Mouse (Mus musculus): ENCODE measurements around the gene Mup4. TPM values are rescaled to one million over a fixed set of nuclear protein-coding genes. Genes with fewer than 3 reads are reported as not detected.
"Not testable (repeated sequence)": the region's sequence is repeated elsewhere in the genome, so short reads cannot be mapped to it uniquely, and the experiment has no call there.

The Mup4 gene
- polyA plus RNA-seq (2012): not detected in 2 replicates

DNA sequence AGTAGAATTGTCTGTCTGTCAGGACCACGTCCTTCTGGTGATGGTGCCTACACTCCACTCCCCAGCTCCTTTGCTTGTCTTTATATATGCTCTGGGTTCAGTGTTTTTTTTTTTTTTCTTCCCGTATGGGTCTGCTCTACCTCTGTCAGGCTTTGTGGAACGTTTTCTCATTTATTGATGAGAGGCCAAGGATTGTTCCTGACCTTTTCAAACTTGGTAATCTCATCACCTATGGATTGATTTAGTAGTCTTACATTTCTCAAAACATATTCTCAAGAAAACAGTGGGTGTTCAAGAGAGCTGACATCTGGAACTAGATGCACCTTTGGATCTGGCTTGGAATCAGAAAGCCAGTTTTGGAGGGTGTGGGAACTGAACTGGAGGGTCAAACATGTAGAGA is at the start of gene Mup4:
Gene Mup4 (minus strand): TSS at position 101 of the 400 bp plus-strand sequence.
- H3K9me3 ChIP-seq (ENCODE audit: control insufficient read depth, low read length): no peaks in the 10 kb centered on the region
- H3K4me1 ChIP-seq (ENCODE audit: control insufficient read depth): no peaks in the 10 kb centered on the region
- H3K36me3 ChIP-seq (ENCODE audit: control insufficient read depth): no peaks in the 10 kb centered on the region

DNA sequence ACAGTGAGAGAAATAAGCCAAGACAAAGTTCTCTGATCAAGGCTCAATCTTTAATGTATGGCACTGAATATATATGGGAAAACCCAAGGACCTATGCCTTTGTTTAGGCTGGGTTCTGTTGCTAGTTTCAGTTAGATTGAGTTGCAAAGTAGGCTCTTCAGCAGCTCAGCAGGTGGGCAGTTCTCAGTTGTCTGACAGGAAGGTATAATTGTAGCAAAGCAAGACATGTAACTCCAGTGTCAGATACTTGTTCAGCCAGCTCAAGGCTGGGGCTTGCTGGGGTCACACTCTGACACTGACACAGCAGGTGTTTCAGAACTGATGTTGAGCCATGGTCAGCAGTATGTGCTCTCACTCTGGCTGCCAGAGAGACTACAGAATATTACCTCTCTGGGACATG is 37.4 kb upstream of the Mup4 start:
- H3K4me1 ChIP-seq (ENCODE audit: control insufficient read depth); H3K36me3 ChIP-seq (ENCODE audit: control insufficient read depth); H3K4me3 ChIP-seq (replicated peaks); H3K9me3 ChIP-seq (ENCODE audit: control insufficient read depth, low read length); H3K27me3 ChIP-seq (ENCODE audit: control insufficient read depth): not testable (repeated sequence)

More for the DNA sequence above, at the start of gene Mup4:
- Histone ChIP-seq H3K4me3 (replicated peaks) (no peak within 1 kb of the TSS), H3K27me3 (ENCODE audit: control insufficient read depth) (no peaks in the 10 kb centered on the region)
- no peak for TF ChIP-seq TAL1 (IDR thresholded peaks at IDR 0.05; ENCODE audit: low read length)
- TF ChIP-seq GATA1 (IDR thresholded peaks at IDR 0.05; ENCODE audit: low read length): no peak

DNA sequence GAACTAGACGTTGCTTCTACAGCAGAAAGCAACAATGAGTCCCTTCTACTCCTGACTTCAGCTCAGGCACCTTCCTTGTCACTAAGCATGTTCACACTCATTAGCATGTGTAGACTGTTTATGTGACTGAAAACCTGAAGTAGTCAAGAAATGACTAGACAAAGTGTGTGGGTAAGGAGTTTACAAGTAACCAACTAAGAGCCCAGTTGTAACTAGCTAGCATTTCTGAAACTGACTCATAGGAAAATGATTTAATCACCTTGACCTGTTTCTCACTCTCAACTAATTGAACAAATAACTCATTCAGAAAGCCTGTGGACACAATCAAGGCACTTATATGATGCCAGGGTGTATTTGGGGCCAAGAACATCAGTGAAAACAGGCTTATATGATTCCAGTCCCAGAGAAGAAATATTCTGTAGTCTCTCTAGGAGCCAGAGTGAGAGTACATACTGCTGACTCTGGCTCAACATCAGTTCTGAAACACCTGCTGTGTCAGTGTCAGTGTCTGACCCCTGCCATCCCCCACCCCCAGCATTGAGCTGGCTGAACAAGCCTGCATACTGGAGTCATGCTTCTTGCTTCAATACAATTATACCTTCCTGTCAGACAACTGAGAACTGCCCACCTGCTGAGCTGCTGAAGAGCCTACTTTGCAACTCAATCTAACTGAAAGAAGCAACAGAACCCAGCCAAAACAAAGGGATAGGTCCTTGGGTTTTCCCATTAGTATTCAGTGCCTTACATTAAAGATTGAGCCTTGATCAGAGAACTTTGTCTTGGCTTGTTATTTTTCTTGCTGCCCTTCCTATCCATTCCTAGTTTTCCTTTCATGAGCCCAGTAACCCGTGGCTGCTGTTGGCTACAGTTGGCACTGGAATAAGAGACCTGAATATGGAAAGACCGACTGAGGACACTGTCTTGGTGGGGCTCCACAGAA is 3.2 kb upstream of the Mup4 start, which contains the start of gene Mup6:
Gene Mup6 (plus strand): TSS at position 890 of the 940 bp plus-strand sequence.
- H3K4me3 ChIP-seq (replicated peaks): no peak within 1 kb of the TSS
- H3K36me3 ChIP-seq (ENCODE audit: control insufficient read depth): no peaks in the 10 kb centered on the region
- TF ChIP-seq GATA1 (IDR thresholded peaks at IDR 0.05; ENCODE audit: low read length): no peak
- no peak for TF ChIP-seq TAL1 (IDR thresholded peaks at IDR 0.05; ENCODE audit: low read length)
- H3K27me3 ChIP-seq (ENCODE audit: control insufficient read depth): no peaks in the 10 kb centered on the region
- H3K4me1 ChIP-seq (ENCODE audit: control insufficient read depth): no peaks in the 10 kb centered on the region
- H3K9me3 ChIP-seq (ENCODE audit: control insufficient read depth, low read length): no peaks in the 10 kb centered on the region

DNA sequence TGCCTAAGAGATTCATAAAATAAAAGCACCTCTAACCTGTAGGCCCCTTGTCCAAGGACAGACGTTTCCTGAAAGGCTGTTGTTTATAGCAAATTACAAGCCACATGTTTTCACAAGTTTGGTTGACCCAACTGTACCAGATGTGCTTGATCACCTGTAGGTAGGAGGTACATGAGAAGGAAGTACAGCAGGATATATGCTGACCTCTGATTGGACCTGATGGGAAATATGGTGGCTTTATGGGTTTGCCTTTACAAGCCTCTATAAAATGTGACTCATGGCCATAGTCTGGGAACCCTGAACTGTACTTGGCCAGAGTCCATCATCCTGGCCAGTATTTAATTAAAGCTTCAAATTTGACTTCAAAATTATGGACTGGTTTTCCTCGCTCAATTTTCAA is 23.0 kb downstream of the Mup4 start:
- no peaks in the 10 kb centered on the region for H3K4me1 ChIP-seq (ENCODE audit: control insufficient read depth)
- no peak overlapping the region for H3K4me3 ChIP-seq (replicated peaks)
- H3K36me3 ChIP-seq (ENCODE audit: control insufficient read depth): no peaks in the 10 kb centered on the region
- no peaks in the 10 kb centered on the region for H3K9me3 ChIP-seq (ENCODE audit: control insufficient read depth, low read length)
- no peaks in the 10 kb centered on the region for H3K27me3 ChIP-seq (ENCODE audit: control insufficient read depth)
- TF ChIP-seq TAL1 (IDR thresholded peaks at IDR 0.05; ENCODE audit: low read length): no peak
- TF ChIP-seq GATA1 (IDR thresholded peaks at IDR 0.05; ENCODE audit: low read length): no peak

DNA sequence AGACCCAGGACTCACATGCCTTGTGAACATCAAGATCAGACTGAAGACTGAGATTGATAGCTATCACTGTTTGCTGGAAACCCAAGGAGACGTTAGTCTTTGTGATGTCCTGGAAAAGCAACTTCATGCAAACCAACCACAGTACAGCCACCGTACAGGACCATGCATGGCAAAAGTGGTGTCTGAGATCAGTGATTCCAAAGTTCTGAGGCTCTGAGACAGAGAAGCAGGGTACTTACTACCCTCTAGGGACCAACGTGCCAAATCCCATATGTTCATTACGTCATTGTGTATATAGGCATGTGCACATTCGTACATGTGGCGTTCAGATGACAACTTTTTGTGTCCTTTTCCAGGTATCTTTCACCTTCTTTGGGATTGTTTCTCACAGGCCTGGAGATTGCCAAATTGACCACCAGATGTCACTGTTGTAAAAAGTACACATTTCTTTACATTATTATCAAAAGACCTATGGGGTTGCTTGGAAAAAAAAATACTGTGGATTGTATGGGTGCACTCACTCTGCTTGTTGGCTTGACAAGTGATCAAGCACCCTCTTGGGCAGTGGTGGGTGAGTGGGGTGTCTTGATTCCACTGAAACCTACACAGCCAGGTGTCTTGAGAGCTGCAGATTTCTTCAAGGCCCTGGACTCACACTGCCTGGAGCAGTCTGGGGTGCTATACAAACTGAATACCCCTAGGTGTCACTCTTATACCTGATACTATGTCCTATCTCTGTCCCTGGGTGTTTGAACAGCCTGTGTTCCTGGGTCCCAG is 27.8 kb downstream of the Mup4 start:
- no peaks in the 10 kb centered on the region for H3K4me1 ChIP-seq (ENCODE audit: control insufficient read depth)
- H3K9me3 ChIP-seq (ENCODE audit: control insufficient read depth, low read length): no peaks in the 10 kb centered on the region
- no peaks in the 10 kb centered on the region for H3K27me3 ChIP-seq (ENCODE audit: control insufficient read depth)
- H3K36me3 ChIP-seq (ENCODE audit: control insufficient read depth): no peaks in the 10 kb centered on the region
- TF ChIP-seq TAL1 (IDR thresholded peaks at IDR 0.05; ENCODE audit: low read length): no peak
- no peak for TF ChIP-seq GATA1 (IDR thresholded peaks at IDR 0.05; ENCODE audit: low read length)
- H3K4me3 ChIP-seq (replicated peaks): no peak overlapping the region

DNA sequence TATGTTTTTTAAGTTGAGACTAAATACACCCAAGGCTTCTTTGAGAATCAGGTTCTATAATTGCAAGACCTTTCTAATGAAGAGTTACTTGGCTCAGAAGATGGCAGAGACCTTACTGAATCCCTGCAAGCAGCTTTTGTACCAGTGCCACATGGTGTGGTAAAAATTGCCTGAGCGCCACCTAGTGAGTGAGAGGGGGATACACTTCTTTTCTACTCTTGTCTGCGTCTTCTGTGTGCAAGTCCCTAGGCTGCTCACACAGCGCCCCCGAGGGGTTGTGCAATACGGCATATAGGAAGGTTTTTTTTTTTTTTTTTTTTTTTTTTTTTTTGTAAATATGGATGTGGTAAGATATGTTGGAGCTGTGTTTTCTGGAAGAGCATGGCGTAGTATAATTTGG is 32.2 kb downstream of the Mup4 start:
- H3K9me3 ChIP-seq (ENCODE audit: control insufficient read depth, low read length): no peaks in the 10 kb centered on the region
- no peaks in the 10 kb centered on the region for H3K36me3 ChIP-seq (ENCODE audit: control insufficient read depth)
- H3K27me3 ChIP-seq (ENCODE audit: control insufficient read depth): no peaks in the 10 kb centered on the region
- H3K4me3 ChIP-seq (replicated peaks): no peak overlapping the region
- H3K4me1 ChIP-seq (ENCODE audit: control insufficient read depth): no peaks in the 10 kb centered on the region
- TF ChIP-seq GATA1 (IDR thresholded peaks at IDR 0.05; ENCODE audit: low read length): no peak
- TF ChIP-seq TAL1 (IDR thresholded peaks at IDR 0.05; ENCODE audit: low read length): no peak

DNA sequence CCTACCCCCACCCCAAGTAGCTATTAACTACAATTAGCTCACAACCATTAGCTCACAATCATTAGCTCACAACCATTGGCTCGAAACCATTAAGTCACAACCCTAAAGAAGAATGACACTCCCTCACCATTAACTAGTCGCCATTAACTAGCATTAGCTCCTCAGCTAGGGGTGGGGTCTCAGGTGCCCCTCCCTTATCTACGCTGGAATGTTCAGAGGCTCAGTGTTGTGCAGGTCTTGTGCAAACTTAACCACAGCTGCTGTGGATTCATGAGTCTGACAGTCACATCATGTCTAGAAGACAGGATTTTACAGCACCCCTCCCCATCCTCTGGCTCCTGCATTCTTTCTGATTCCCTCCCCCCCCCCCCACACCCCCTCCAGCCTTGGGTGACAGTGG is 32.8 kb downstream of the Mup4 start:
- no peaks in the 10 kb centered on the region for H3K36me3 ChIP-seq (ENCODE audit: control insufficient read depth)

DNA sequence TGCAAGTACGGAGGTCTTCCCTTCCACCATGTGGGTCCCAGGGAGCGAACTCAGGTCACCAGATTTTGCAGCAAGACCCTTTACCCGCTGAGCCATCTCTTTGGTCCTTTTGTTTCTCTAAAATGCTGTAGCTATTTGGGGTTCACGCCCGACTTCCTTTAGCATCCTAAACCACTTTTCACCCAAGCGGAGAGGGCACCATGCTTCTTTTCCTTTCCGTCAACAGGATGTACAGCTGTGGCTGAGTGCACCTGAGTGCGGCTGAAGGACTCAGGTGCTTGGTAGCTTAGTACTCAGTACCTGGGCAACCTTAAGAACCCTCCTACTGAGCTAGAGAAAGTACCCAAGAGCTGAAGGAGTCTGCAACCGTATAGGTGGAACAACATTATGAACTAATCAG is 35.4 kb downstream of the Mup4 start:
- Histone ChIP-seq H3K4me3 (replicated peaks) (no peak overlapping the region), H3K36me3 (ENCODE audit: control insufficient read depth) (no peaks in the 10 kb centered on the region), H3K9me3 (ENCODE audit: control insufficient read depth, low read length) (no peaks in the 10 kb centered on the region), H3K27me3 (ENCODE audit: control insufficient read depth) (no peaks in the 10 kb centered on the region), H3K4me1 (ENCODE audit: control insufficient read depth) (no peaks in the 10 kb centered on the region)
- TF ChIP-seq GATA1 (IDR thresholded peaks at IDR 0.05; ENCODE audit: low read length) (no peak), TAL1 (IDR thresholded peaks at IDR 0.05; ENCODE audit: low read length) (no peak)

More for the DNA sequence above, 32.8 kb downstream of the Mup4 start:
- no peaks in the 10 kb centered on the region for H3K9me3 ChIP-seq (ENCODE audit: control insufficient read depth, low read length)
- H3K4me3 ChIP-seq (replicated peaks): no peak overlapping the region
- TF ChIP-seq GATA1 (IDR thresholded peaks at IDR 0.05; ENCODE audit: low read length) (no peak), TAL1 (IDR thresholded peaks at IDR 0.05; ENCODE audit: low read length) (no peak)
- no peaks in the 10 kb centered on the region for H3K27me3 ChIP-seq (ENCODE audit: control insufficient read depth)
- H3K4me1 ChIP-seq (ENCODE audit: control insufficient read depth): no peaks in the 10 kb centered on the region

DNA sequence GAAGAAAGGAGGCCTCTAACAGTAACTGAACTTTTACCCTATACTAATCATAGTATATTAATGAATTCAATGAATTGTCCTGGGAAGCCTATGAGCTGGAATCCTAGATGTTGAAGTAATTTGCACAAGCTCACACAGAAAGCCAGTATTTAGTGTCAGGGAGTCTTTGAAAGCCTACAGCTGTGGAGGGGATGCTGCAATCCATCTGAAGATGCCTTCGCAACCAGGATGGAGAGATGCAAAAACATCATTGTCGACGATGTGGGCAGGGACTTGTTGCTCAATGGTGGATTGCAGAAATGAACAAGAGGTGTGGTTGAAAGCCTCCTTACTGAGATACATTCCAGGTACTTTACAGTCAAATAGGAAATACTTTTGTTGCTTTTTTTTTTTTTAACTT is 42.5 kb downstream of the Mup4 start:
- Histone ChIP-seq H3K4me3 (replicated peaks) (no peak overlapping the region), H3K36me3 (ENCODE audit: control insufficient read depth) (no peaks in the 10 kb centered on the region), H3K4me1 (ENCODE audit: control insufficient read depth) (no peaks in the 10 kb centered on the region), H3K27me3 (ENCODE audit: control insufficient read depth) (peaks cover 15% of the 10 kb centered on the region), H3K9me3 (ENCODE audit: control insufficient read depth, low read length) (no peaks in the 10 kb centered on the region)
- TF ChIP-seq GATA1 (IDR thresholded peaks at IDR 0.05; ENCODE audit: low read length) (no peak), TAL1 (IDR thresholded peaks at IDR 0.05; ENCODE audit: low read length) (no peak)
